Mouse (Mus musculus): ENCODE results near the gene Nipal4.

Gene Nipal4

DNA sequence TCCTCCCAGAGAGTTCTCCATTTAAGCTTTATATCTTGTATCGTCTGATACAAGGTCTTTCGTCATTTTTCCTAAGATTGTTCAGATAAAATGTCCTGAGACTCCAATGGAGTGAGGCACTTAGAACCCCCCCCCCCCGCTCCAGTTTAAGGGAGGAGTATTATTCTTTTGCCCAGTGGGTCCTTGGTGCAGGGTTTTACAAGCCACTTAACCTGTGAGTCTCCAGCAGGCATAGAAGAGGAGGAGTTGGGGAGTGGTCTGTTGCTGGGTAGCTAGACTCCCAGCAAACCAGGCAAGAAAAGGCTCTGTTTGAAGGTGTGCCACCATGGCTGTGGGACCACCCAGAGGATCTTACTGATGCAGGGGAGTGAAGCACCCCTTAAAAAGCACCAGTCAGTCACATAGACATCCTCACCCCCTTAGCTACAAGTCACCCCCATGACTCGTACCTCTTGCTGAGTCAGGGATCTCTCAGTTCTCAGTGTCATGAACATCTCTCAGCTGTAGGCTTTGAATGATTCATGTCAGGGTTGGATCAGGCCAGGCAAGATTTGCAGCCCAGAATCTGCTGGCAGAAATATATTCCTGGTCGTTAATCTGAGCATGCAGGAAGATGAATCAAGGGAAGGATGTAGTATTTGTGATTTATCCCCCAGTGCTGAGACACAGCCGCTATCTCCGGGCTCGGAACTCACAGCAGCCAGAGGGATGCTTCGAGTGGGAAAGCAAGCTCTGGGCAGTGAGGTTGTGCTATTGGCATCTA, 50.7 kb downstream of the Nipal4 start:
- DNase-seq (ENCODE audit: low spot score in 2 of 2) = no peak

DNA sequence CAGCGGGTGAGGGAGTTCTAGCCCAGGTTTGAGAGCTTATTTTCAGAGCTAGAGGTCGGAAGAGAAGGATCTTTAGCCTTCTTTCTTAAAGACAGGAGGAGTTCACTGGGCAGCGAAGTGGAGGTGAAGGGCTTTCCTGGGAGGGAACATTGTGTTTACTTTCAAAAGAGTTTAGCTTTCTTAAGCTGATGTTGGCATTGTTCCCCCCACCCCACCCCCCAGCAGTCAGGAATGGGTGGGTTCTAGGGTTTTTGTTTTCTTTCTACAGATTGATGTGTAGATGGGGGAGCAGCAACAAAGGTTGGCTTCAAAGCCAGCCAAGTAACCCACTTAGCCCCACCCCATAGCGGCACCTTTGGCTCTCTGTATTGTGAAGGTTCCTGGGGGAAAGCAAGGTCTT, 51.3 kb downstream of the Nipal4 start:
- no peak for DNase-seq (ENCODE audit: low spot score in 2 of 2)

DNA sequence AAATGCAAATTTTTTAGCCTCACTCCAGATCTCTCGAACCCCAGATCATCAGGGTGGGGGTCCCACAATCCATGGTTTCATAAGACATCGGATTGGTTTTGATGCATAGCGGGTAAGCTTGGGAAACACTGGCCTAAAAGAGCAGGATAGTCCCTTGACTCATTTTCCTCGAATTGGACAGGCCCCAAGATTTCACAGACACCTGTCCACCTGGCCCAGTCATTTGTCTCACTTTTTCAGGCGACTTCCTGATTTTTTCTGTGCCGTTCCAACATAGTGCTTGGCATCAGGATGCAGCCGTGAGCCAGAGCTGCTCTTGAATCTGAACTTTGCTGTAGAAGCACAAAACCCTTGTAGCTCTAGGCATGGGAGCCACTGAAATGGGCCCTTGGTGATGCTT, 52.1 kb downstream of the Nipal4 start:
- no peak for DNase-seq (ENCODE audit: low spot score in 2 of 2)

DNA sequence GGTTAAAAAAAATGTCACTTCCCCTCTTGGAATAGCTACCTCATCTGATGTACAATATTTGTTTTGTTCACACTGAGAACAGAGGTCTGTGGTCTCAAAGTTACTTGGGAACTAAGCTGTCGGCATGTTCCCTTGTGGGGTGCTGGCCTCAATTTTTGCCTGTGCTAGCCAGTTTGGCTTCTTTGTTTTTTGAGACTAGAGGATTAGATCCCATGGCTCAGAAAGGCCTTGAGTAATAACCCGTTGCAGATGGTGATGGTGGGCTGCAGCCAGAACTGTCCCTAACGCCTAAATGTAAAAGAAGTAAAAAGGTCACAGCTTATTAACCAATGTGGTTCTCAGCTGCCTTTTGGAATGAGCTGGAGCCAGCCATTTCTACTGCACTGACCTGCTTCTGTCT, 53.1 kb downstream of the Nipal4 start:
- DNase-seq (ENCODE audit: low spot score in 2 of 2) = no peak

DNA sequence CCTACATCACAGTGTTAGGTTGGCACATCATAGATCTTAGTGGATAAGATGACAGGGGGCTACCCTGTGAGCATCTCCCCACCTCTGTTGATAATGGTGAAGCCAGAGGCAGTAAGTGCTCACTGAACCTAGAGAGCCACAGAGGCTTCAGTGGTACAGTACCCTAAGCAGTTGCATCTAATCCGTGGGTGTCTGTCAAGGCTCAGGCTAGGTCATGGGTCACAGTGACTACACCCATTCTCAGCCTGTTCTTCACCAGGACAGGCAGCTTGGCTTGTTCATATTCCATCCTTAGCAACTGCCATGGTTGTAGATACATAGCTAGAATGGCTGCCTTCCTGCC, 55.4 kb downstream of the Nipal4 start:
- DNase-seq (ENCODE audit: low spot score in 2 of 2) = no peak

DNA sequence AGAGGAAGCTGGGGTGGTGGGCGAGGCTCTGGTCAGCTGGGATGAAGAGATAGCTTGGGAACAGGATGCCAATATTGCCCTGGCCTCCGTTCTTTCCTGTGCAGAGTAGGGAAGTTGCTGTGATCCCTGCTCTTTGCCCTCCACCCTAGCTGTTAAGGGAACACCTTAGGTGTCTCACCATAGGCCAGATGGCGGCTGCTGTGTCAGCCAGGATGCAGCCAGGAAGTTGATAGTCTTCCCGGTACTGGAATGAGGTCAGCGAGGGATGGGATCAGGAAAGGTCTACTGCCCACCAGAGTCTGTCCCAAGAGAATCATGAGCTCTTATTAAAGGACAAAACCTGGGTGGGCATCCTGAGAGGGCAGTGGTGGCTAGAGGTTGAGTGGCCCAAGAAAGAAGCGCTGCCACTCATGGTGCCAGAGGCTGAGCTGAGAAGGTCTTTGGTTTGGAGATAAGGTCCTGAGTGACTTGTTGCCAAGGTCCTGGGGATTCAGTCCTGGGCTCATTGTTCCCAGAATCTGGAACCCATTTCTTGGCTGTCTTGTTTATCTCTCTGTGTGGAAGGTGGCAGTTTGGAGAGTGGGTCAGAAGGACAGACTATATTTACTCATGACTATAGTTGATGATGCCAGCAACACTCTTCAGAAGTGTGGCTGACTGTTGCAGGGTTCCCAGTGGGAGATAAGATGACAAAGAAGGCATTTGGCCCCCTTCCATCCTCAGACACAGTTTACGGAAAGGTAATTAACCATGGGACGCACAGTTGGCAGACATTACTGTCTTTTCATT, 56.0 kb downstream of the Nipal4 start:
- DNase-seq (ENCODE audit: low spot score in 2 of 2) = no peak

DNA sequence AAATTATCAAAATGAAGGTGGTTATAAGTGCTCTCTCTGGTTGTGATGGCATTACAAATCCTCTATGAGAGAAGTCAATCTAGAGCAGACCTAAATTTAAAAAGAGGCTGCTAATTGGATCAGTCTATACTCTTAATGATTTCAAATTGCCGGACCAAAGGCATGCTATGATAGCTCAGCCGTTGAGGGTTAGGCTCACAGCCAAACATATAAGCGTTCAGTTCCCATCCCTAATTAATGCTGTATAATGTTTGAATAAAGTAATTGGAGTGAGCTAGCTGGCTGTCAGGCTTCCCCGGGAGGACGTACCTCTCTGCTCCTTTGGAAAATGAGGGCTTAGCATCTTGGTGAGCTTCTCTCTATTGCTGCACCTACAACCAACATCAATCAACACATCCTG, 57.1 kb downstream of the Nipal4 start:
- DNase-seq (ENCODE audit: low spot score in 2 of 2) = no peak

DNA sequence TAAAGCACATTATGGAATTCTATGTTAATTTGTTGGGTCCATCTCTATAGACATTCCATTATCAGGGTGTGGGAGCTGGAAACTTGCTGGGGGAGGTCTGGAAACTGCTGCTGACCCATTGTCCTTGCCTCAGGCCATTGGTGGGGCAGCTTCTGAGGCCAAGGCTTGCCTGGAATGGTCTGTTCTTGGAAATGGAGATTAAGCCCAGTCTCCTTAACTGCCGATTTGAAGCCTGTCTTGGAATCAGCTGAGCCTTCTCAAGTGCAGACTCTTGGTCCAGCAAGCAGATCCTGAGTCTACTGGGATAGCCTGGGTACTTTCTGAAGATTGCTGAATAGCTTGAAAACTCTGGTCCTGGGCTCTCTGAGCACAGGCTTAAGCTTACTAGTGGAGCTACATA, 59.3 kb downstream of the Nipal4 start:
- no peak for DNase-seq (ENCODE audit: low spot score in 2 of 2)

DNA sequence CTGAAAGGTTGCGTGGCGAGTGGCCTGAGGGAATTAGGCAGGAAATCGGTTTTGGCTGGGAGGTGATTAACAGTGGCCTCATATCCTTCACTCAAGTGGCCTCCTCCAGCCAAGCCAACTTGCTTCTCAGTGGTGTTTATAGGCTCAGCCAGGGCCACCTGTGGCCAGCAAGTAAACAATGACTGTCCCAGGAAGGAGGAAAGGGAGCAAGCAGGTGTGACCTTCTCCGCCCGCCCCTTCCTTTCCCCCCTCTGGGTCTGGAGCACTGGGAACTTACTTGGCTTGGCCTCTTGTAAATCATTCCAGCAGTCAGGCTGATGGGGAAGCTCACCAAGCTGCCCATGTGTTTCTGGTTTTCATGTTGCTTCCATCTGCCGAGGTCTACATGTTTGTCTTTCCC, 64.2 kb downstream of the Nipal4 start:
- DNase-seq (ENCODE audit: low spot score in 2 of 2) = no peak

Data from frontal cortex, postnatal 36 days (tissue).